Mouse (Mus musculus) brain, embryonic 18.5 days (tissue): ENCODE results near the gene Eif3c.
A peak's percentile ranks its signal among the peaks of the same experiment; 100 is the strongest.

Source experiments
- DNase-seq: peaks from one replicate; pipeline ENCODE4 v3.0.0-alpha.2; 2012; ENCODE audit warnings: low read depth, low spot score

Gene Eif3c

DNA sequence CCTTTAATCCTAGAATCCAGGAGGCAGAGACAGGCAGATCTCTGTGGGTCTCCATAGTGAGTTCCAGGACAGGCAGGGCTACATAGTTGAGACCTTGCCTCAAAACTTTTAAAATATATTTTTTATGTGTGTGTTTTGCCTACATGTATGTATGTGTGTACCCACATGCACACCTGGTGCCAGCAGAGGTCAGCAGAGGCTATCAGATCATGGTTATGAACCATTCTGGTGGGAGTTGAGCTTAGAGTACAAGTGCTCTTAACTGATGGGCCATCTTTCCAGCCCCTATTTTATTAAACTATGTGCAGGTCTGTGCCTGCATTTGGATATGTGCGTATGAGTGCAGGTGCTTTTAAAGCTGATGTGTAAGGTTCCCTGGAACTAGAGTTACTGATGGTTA is 11.4 kb downstream of the Eif3c start:
- DNase-seq: no peak

DNA sequence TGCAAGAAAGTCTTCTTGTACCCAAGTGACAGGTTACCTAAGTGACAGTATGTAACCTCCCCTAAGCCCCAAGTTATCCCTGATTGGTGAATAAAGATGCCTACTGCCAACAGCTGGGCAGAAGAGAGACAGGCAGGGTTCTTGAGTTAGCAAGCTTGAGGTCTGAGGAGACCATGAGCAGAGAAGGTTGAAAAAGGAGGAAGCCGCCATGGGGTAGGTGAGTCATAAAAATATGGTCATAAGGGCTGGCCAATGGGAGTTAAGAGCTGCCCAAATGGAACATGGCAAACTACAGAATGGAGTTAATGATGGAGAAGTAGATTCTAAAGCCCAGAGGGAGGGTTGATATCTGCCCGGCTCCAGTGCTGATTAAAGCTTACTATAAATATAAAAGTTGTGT is 20.6 kb downstream of the Eif3c start:
- no peak for DNase-seq

DNA sequence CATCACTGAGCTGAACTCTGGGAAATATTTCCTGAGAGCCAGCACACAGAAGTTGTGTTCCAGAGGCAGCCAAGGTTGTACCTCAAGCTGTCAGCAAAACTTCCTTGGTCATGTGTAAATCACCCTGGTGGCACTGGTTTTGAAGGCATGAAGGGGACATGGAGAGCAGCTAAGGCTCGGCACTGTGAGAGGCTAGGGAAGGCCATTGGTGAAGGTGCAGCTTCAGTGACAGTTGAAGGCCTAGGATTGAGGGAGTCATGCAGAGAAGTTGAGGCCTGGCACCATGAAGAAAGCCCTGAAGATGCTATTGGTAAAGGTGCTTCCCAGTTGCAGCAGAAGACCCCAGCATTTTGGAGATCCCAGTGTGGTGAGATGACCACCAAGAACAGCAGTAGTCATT is 24.6 kb downstream of the Eif3c start:
- no peak for DNase-seq

DNA sequence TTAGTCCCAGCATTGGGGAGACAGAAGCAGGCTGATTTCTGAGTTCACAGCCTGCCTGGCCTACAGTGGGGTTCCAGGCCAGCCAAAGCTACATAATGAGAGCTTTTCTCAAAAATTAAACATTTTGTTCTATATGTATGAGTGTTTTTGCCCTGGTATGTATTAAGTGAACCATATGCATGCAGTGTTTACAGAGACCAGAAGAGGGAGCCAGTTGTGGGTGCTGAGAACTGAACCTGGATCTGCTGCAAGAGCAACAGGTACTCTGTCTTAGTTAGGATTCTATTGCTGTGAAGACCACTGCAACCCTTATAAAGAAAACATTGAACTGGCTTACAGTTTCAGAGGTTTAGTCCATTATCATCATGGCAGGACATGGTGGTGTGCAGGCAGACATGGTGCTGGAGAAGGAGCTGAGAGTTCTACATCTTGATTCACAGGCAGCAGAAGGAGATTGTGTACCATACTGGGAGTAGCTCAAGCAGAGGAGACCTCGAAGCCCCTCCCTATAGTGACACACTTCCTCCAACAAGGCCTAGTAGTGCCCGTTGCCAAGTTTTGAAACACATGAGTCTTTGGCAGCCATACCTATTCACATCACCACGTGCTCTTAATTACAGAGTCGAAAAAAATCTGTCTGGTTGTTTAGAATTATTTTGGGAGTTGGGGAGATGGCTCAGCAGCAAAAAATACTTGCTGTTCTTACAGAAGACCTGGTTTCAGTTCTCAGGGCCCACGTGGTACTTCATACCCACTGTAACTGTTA is 28.2 kb downstream of the Eif3c start:
- DNase-seq: no peak

DNA sequence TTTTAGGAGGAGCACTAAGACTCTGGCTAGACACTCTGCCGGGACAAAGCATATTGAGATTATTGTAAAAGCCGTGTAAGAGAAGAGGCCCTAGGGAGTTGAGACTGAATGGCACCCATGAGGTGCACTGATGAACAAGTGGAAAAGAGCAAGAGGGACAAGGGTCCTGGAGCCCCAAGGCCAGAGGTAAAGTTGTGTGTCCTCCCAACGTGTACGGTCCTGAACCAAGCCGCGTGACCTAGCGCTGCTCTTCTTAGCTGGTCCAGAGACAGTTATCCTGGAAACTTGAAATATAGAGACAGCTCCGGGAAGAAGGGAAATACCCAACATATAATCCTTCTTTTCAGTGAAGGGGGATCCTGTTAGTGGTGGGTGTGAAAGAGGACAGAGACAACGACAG is 29.7 kb downstream of the Eif3c start:
- no peak for DNase-seq

DNA sequence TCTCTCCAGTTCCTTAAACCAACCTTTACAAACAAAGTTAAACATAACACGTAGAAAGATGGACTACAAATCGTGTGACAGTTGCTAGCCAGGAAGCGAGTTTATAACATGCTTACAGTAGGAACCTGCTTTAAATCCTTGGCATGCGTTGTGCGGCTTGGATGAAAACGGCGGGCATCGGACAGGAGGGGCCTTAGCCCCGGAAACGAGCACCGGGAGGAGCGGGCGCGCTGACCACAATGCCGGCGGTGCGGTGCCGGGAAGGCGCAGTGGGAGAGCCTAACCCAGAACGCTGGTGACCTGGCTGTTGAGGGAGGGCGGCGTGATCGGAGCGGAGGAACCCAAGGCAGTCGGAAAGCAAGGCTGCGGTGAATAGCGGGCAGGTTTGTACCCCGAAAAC is 30.4 kb downstream of the Eif3c start:
- no peak for DNase-seq

DNA sequence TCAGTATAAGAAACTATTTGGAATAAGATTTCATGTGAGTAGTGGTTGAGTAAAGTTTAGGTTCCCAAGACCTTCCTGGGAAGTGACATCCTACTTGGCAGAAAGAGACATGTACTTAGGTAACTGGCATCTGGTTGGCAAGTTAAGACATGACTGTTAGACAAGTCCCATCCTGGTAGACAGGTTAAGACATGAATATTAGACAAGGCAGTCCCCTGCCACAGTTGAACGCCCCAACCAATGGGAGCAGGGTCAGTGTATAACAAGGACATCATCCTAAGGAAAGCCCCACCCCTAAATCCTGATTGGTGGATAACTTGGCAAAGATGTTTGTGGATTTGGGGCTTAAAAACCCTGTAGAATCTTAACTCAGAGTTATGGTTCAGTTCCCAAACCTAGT is 32.8 kb downstream of the Eif3c start:
- DNase-seq: no peak

DNA sequence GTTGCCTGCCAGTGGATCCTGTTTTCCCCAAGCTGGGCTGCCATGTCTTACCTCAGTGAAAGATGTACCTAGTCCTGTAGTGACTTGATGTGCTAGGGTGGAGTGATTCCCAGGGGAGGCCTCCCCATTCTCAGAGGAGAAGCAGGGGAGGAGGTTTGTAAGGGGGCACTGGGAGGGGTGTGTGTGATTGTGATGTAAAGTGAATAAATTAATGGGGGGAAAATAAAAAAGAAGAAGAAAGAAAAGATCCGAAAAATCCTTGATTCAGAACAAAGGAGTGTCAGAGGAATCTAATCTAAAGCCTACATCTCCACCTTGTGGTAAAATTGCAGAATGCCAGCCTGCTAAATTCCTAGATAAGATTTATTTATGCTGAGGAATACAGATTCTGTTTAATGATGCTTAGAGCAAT is 38.0 kb downstream of the Eif3c start:
- DNase-seq: peak; percentile 32

DNA sequence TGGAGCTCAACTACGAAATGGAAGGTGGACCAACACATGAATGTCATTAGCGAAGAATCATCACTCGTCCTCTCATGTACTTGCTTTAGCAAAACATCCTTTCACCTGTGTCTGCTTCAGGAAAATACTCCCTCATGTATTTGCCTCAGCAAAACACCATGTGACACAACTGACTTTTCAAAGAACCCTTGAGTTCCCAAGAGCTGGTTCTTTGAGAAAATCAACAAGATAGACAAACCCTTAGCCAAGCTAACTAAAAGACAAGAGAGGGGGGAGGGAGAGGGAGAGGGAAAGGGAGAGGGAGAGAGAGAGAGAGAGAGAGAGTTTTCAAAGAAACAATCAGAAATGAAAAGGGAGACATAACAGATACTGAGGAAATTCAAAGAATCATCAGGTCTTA is 42.9 kb downstream of the Eif3c start:
- no peak for DNase-seq

DNA sequence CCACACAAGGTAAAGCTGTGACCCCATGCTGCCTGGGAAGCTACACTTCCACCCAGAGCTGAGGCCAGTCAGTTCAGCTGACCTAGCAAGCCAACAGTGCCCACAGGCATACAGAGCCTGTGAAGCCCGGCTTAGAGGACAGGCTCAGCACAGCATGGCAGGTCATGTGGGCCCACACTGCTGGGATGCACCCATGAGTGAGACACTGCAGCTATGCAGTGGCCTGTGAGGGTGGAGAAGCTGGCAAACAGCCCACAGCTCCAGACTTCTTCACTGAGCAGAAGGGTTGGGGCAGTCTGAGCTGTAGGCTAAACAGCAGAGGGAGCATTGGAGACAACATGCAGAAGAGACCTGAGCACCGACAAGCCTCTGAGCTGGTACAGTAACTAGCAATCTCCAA is 46.7 kb downstream of the Eif3c start:
- no peak for DNase-seq

DNA sequence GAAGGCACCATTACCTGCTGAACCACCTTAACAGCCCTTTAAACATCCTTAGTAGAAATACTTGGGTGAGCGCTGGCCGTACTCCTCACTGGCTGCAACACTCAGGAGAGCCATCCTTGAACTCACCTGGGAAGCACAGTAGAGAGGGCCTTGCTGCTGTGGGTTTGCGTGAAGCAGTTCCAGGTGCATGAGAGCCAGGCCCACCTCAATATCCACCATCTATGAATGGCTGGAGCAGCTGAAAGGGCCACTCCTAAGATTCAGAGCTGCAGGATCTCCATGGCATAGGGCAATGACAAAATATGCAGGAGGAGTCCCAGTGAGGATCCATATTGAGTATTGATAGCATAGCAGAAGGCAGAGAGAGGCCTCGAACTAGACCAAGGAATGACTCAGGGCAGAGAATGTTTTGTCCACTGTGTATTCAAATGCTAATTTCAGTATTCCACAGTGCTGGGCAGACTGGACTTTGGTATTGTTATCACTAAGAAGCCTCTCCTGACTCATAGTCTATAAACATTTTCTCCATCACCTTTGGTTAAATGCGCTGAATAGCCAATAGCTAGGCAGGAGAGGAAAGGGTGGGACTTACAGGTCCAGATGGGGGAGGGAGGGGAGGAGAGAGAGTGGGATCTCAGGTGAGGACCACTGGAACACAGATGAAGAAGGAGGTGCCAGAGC is 47.8 kb downstream of the Eif3c start:
- DNase-seq: no peak

DNA sequence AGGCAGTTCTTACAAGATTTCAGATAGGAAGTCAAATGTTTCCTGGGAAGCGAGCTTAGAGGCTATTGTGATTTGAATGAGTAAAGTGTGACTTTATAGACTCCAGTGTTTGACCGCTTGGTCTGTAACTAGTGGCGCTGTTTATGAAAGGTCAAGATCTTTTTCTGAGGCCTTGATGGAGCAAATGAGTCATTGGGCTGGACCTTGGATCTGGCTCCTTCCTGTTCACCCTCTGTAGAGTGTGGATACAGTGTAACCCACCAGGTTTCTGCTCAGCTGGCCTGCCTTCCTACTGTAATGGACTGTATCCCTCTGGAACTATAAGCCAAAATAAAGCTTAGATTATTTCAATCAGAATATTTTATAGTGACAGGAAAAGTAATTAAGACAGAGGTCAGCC is 54.9 kb downstream of the Eif3c start:
- DNase-seq: no peak

DNA sequence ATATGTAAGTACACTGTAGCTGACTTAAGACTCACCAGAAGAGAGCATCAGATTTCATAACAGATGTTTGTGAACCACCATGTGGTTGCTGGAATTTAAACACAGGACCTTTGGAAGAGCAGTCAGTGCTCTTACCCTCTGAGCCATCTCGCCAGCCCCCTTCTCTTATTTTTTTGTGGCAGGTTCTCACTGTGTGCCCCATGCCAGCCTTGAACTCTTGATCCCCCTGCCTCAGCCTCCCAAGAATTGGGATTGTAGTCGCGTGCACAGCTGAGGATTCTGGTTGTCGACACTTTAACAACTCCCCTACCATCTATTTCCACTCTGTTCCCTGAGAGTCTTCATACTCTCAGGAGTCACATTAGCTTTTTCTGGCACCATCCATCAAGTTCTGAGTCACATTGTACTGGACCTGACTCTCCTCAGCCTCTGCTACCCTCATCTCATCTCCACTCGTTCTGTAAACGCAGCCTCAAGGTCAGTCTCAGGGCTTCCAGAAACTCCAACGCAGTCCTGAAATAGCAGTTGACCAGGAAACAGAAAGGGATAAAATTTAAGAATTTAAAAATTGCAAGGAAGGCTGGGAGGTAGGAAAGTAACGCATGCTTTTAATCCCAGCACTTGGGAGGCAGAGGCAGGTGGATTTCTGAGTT is 59.0 kb downstream of the Eif3c start:
- no peak for DNase-seq

DNA sequence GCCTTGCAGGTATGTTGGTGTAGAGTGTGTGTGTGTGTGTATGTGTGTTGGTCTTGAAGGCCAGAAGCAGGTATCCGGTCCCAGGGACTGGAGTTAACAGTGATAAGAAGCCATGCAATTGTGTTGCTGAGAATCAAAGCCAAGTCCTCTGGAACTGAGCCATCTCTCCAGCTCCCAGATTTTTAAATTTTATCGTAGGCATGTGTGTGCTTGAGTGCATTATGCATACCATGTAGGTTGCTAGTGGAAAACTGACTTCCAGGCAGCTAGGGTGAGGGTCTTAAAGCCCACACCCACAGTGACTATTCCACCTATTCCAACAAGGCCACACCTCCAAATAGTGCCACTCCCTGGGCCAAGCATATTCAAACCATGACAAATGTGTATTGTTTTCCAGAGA is 61.3 kb downstream of the Eif3c start:
- no peak for DNase-seq

DNA sequence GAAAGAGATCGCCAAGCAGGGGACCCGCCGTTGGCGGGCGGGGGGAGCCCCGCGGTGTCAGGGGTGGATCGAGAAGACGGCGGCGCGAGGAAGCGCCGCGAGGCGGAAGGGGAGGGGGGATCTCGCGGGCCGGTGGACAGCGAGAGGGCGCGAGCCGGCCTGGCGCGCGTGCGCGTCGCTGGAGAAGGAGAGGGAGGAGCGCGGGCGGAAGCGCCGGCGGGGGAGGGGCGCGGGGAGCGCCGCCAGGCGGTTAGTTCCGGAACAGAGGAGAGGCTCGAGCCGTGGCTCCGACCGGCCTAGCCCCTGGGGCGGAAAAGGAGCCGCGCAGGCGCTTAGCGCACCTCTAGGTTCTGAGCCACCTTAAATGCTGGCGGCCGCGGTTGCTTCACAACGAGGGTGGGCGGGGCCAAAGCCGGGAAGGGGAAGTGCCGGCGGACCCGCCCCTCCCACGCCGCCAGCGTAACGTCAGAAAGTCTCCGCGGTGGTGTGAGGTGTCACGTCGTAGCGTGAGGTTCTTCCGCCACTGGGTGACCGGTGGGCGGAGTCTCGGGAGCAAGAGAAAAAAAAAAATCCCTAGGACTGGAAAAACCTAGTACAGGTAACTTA is 62.8 kb downstream of the Eif3c start, which contains the start of gene Atxn2l:
Gene Atxn2l (minus strand): TSS at position 165 of the 606 bp plus-strand sequence.
- DNase-seq: peak; percentile 97

DNA sequence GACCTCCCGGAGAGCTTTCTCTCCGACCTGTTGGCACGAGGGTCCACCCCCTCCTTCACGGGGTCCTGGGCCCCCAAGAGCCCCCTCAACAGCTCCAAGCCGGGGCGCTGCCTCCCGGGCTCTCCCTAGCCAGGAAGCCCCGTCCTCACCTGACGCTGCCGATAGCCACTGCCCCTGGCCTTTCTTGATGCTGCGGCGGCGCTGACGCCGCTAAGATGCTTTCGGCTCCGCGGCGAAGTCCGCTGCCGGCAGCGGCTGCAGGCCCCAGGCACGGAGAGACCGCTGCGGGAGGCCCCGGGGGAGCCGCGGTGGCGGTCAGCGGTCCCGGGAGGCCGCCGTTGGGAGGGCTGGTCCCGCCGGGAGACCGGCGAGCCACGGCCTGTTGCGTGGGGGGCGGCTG is 63.5 kb downstream of the Eif3c start:
- no peak for DNase-seq

DNA sequence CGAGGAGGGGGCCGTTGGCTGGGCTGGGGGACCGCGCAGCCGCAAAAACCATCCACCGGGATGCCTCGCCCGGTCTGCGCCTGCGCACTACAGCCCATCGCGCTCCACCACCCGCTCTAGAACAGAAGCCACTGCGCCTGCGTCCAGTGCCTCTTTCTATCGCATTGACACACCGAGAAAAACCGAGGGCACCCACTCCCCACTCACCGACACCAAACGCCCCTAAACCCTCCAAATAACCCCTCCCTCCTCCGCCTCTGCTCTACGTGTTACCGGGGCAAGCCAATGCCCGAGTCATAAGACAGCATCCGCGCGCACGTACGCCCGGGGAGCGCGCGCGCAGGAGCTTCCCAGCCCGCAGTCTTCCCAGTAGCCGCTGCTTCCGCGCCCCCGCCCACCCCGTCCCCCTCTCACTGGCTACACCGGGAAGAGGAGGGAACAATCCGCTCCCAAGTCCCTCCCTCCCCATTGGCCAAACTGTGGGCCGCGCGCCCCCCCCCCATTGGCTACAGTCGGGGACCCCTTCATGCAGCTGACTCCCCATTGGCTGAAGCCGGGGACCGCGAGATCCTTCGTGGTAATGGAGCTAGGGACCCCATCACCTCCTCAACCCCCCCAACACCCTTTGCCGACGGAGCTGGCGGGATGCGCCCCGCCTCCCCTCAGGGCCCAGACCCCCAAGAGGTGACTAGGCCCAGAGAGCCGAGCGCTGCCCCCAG is 64.0 kb downstream of the Eif3c start:
- peak; percentile 97 for DNase-seq

DNA sequence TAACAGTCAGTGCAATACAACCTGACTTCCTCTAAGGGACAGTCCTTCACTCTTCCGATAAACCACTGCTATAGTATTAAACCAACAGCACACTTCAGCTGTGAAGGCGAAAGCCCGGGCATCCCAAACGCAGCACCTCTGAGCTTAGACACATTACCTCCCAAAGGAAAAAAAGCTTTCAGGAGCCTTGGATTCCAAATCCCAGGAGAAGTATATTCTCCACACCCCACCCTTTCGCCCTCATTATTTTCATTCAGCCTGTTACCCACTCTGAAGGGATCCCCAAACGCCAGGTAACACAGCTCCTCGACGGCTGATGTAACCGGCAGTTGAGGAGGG is 64.6 kb downstream of the Eif3c start:
- no peak for DNase-seq

DNA sequence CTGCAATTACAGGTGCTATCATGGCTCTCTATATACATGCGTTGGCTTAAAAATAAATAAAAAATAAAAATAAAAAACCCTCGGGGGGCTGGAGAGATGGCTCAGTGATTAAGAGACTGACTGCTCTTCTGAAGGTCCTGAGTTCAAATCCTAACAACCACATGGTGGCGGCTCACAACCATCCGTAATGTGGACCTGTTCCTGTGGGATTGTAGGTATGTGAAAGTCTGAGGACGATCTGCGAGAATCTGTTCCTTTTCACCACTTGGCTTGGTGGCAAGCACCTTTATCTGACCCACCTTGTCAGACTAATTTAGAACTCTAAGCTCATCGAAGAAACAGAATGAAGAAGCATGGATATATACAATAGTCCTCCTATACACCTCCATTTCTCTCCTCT is 66.8 kb downstream of the Eif3c start:
- no peak for DNase-seq

DNA sequence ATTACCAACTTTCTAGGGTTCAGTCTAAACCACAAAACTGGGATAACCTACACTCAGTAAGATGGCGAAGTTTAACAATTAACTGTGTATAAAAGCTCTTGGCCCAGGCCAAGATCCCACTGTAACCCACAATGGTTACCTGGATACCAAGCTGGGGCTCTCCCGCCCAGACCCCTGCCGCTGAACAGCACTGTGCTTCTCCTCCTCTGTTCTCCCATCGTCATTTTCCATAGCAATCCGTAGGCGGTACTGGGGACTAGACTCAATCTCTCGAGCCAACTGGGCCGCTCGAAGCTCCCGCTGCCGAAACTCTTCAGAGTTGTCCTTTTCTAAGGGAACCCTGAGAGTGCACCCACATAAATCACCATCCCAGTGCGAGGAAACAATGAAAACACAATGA is 68.2 kb downstream of the Eif3c start:
- no peak for DNase-seq

DNA sequence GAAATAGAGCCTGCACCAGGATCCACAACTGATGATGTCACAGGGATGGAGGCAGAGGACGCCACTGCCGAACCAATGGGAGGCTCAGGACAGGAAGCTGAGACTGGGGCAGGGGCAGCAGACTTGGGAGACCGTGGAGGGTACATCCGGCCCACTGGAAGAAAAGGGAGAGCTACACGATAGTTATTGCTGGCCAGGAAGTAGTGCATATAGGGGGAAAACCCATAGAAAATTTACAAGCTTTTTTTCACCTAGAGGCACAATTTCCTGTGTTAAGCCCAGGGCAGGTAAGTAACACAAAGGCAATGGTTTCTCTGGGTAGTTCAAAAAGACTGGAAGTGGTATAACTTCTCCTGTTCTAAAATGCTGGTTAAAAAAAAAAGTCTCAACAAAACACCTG is 69.7 kb downstream of the Eif3c start:
- DNase-seq: no peak
